Mouse (Mus musculus) E14TG2a.4 (cell line): ENCODE data around the gene Oma1.

Experiments
- CTCF ChIP-seq: conservative IDR thresholded peaks from 2 replicates; pipeline ENCODE4 v1.5.1; 2014; ENCODE audit warnings: low read length
- NANOG ChIP-seq: IDR thresholded peaks from 2 replicates; pipeline ENCODE4 v1.6.1; 2014; ENCODE audit warnings: borderline replicate concordance, low read length, mixed read lengths
- POU5F1 ChIP-seq: IDR thresholded peaks from 2 replicates; pipeline ENCODE4 v1.6.1; 2014; ENCODE audit warnings: low read length, borderline replicate concordance

- TF ChIP-seq CTCF (no peak), POU5F1 (no peak), NANOG (no peak)
These were observed 7.8 kb downstream of the Oma1 start for GRCm38 (mm10) chr4:103321461-103321860.
